Mouse (Mus musculus): ENCODE measurements around the gene Ncor2. TPM values are rescaled to one million over a fixed set of nuclear protein-coding genes. Genes with fewer than 3 reads are reported as not detected.
"Not testable (repeated sequence)": the region's sequence is repeated elsewhere in the genome, so short reads cannot be mapped to it uniquely, and the experiment has no call there.

Gene Ncor2
- polyA plus RNA-seq, 1 experiment from 2014 or later = 36.5 TPM

DNA sequence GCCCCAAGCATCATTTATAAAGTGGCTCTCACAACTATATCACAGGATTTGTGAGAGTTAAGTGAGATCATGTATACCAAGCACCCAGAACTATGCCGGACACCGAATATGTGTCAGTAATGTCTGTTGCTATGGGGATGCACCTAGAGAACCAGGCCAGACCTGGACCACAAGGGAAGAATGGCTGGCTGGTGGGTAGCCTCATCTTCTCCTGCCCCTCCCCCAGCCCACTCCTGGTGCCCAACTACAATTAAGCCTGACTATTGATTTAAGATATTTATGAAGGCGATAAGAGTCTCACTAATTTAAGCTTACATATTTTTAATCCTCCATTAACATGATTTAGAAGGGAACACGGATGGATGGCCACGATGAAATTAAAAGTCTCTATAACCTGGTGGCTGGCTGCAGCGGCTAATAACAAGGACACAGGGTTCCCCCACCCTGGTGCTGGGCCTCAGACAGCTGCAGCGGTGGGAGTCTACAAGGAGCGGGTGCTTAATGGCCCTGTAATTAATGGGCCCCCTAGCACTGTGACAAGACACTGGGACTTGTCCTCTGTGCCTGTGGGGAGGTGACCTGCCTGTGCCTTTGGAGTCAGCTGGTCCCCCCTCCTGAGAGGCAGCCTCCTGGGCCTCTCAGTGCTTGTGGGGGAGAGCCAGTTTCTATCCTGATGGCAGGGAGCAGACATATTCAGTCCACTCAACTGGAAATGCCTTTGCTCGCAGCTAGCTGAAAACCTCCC lies 38.6 kb upstream of the Ncor2 start:
- H3K36me3 ChIP-seq (ENCODE audit: insufficient read depth) = no peaks in the 10 kb centered on the region
- H3K4me1 ChIP-seq (ENCODE audit: insufficient read depth) = peaks cover 12% of the 10 kb centered on the region
- no peaks in the 10 kb centered on the region for H3K27me3 ChIP-seq (ENCODE audit: insufficient read depth, low read length)
- H3K9me3 ChIP-seq (ENCODE audit: low read depth, low read length) = no peaks in the 10 kb centered on the region
- no peak for TF ChIP-seq CTCF (IDR thresholded peaks at IDR 0.05; ENCODE audit: low read depth)
- no peak overlapping the region for H3K9ac ChIP-seq
- H3K4me3 ChIP-seq (ENCODE audit: low read depth, low read length) = no peak overlapping the region
- no peak for ATAC-seq (ENCODE audit: insufficient read depth)
- H3K4me2 ChIP-seq = no peak overlapping the region
- no peak for DNase-seq
- 62% methylated on average over 9 of the region's 9 CpGs for WGBS
- H3K27ac ChIP-seq (ENCODE audit: low read depth) = no peak overlapping the region

DNA sequence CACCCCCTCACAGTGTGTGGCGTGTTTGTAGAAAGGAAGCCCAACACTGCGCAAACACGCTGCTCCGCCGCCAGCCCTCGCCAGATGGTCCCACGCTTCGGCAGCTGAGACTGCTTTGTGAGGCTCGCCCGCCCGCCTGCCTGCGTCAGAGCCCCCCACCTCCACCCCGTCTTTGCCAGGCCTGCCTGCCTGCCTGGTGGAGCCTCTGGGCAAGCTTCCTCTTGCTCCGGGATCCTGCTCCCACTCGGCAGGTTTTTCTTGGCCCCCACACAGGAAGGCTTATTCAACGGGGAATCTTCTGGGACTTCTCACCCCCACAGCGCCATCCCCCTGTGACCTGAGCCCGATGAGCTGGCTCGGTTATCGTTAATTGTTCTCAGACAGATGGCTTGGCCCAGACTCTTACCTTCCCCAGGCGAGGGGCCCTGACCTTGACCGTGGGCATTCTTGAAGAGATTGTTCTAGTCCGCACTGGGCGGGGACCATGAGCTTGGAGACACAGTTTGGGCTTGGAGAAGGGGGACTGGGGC lies 37.0 kb upstream of the Ncor2 start:
- Histone ChIP-seq H3K27ac (ENCODE audit: low read depth) (peak overlapping the region; percentile 82), H3K9ac (peak overlapping the region; percentile 46), H3K4me3 (ENCODE audit: low read depth, low read length) (peak overlapping the region; percentile 21), H3K27me3 (ENCODE audit: insufficient read depth, low read length) (no peaks in the 10 kb centered on the region), H3K4me1 (ENCODE audit: insufficient read depth) (peaks cover 7% of the 10 kb centered on the region; the same call in 1 of the 2 replicates), H3K36me3 (ENCODE audit: insufficient read depth) (no peaks in the 10 kb centered on the region), H3K4me2 (peak overlapping the region; percentile 60), H3K9me3 (ENCODE audit: low read depth, low read length) (no peaks in the 10 kb centered on the region)
- 4% methylated on average over 24 of the region's 24 CpGs for WGBS
- peak; percentile 83 for DNase-seq
- TF ChIP-seq CTCF (IDR thresholded peaks at IDR 0.05; ENCODE audit: low read depth) = no peak
- peak; percentile 85 for ATAC-seq (ENCODE audit: insufficient read depth)

DNA sequence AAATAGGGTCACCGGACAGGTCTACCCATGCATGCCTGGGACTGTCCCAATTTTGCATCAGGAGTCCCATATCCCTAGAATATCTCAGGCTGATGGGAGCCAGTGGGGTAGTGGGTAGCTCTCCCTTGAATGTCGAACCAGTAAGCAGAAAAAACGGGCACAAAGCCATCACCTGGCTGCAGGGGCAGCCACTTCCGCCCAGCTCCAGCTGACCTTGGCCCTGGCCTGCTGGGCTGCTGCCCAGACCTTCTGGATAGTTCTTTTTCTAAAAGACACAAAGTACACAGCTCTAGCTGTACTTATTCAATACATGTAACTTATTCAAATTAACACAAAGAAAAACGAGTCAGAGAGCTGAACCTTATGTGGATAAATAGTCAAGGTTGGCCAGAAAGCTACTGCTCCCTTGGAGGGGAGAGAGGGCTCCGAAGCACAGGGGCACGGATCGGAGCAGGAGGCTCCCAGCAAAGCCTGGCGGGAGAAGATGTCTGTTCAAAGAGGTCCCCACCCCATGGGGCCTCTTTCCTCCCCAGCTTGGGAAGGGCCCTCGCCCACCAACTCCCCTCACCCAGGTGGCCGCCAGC lies 36.4 kb upstream of the Ncor2 start:
- no peaks in the 10 kb centered on the region for H3K36me3 ChIP-seq (ENCODE audit: insufficient read depth)
- peak overlapping the region; percentile 46 for H3K9ac ChIP-seq
- no peaks in the 10 kb centered on the region for H3K27me3 ChIP-seq (ENCODE audit: insufficient read depth, low read length)
- peaks cover 7% of the 10 kb centered on the region; the same call in 1 of the 2 replicates for H3K4me1 ChIP-seq (ENCODE audit: insufficient read depth)
- TF ChIP-seq CTCF (IDR thresholded peaks at IDR 0.05; ENCODE audit: low read depth) = no peak
- no peaks in the 10 kb centered on the region for H3K9me3 ChIP-seq (ENCODE audit: low read depth, low read length)
- H3K27ac ChIP-seq (ENCODE audit: low read depth) = peak overlapping the region; percentile 82
- ATAC-seq (ENCODE audit: insufficient read depth) = peak; percentile 6
- DNase-seq = no peak
- peak overlapping the region; percentile 21 for H3K4me3 ChIP-seq (ENCODE audit: low read depth, low read length)
- H3K4me2 ChIP-seq = peak overlapping the region; percentile 60
- 15% methylated on average over 11 of the region's 11 CpGs for WGBS

- H3K27ac ChIP-seq (ENCODE audit: low read depth) = no peak overlapping the region
Measured at GRCm38 (mm10) chr5:125214064-125214463, 35.0 kb upstream of the Ncor2 start.

DNA sequence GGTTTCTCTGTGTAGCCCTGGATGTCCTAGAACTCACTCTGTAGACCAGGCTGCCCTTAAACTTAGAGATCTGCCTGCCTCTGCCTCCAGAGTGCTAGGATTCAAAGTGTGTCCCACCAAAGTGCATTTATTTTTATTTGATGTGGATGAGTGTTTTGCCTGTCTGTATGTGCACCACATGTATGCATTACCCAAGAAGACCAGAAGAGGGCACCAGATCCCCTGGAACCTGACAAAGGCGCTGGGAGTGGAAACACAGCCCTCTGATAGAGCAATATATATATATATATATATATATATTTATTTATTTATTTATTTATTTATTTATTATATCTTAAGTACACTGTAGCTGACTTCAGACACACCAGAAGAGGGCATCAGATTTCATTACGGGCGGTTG lies 25.9 kb upstream of the Ncor2 start:
- peak; percentile 31; the same call in 1 of the 2 replicates for TF ChIP-seq CTCF (IDR thresholded peaks at IDR 0.05; ENCODE audit: low read depth)
- 83% methylated on average over 3 of the region's 3 CpGs for WGBS
- not testable (repeated sequence) for H3K27ac ChIP-seq (ENCODE audit: low read depth); H3K9me3 ChIP-seq (ENCODE audit: low read depth, low read length); H3K4me3 ChIP-seq (ENCODE audit: low read depth, low read length); H3K27me3 ChIP-seq (ENCODE audit: insufficient read depth, low read length); DNase-seq; H3K4me2 ChIP-seq; H3K36me3 ChIP-seq (ENCODE audit: insufficient read depth); H3K4me1 ChIP-seq (ENCODE audit: insufficient read depth); H3K9ac ChIP-seq; ATAC-seq (ENCODE audit: insufficient read depth)

More at GRCm38 (mm10) chr5:125214064-125214463, 35.0 kb upstream of the Ncor2 start:
- H3K4me2 ChIP-seq = no peak overlapping the region
- no peak for TF ChIP-seq CTCF (IDR thresholded peaks at IDR 0.05; ENCODE audit: low read depth)
- H3K9ac ChIP-seq = no peak overlapping the region
- no peaks in the 10 kb centered on the region for H3K9me3 ChIP-seq (ENCODE audit: low read depth, low read length)
- ATAC-seq (ENCODE audit: insufficient read depth) (no peak), DNase-seq (no peak)
- H3K4me1 ChIP-seq (ENCODE audit: insufficient read depth) = peaks cover 7% of the 10 kb centered on the region; the same call in 1 of the 2 replicates
- H3K27me3 ChIP-seq (ENCODE audit: insufficient read depth, low read length) = no peaks in the 10 kb centered on the region
- H3K36me3 ChIP-seq (ENCODE audit: insufficient read depth) = no peaks in the 10 kb centered on the region
- WGBS = 79% methylated on average over 6 of the region's 6 CpGs
- no peak overlapping the region for H3K4me3 ChIP-seq (ENCODE audit: low read depth, low read length)

- no peak overlapping the region for H3K4me3 ChIP-seq (ENCODE audit: low read depth, low read length)
- H3K4me1 ChIP-seq (ENCODE audit: insufficient read depth) = no peaks in the 10 kb centered on the region
- DNase-seq = no peak
- H3K4me2 ChIP-seq = no peak overlapping the region
- WGBS = 80% methylated on average over 11 of the region's 11 CpGs
- no peaks in the 10 kb centered on the region for H3K36me3 ChIP-seq (ENCODE audit: insufficient read depth)
- no peaks in the 10 kb centered on the region for H3K27me3 ChIP-seq (ENCODE audit: insufficient read depth, low read length)
- no peak overlapping the region for H3K27ac ChIP-seq (ENCODE audit: low read depth)
- ATAC-seq (ENCODE audit: insufficient read depth) = no peak
- TF ChIP-seq CTCF (IDR thresholded peaks at IDR 0.05; ENCODE audit: low read depth) = no peak
- H3K9me3 ChIP-seq (ENCODE audit: low read depth, low read length) = no peaks in the 10 kb centered on the region
- no peak overlapping the region for H3K9ac ChIP-seq
Measured at GRCm38 (mm10) chr5:125204199-125204815, 25.3 kb upstream of the Ncor2 start.

GRCm38 (mm10) chr5:125203759-125204158 lies 24.7 kb upstream of the Ncor2 start:
- DNase-seq = no peak
- no peak overlapping the region for H3K9ac ChIP-seq
- no peak overlapping the region for H3K27ac ChIP-seq (ENCODE audit: low read depth)

More at GRCm38 (mm10) chr5:125203759-125204158, 24.7 kb upstream of the Ncor2 start:
- H3K9me3 ChIP-seq (ENCODE audit: low read depth, low read length) = no peaks in the 10 kb centered on the region
- ATAC-seq (ENCODE audit: insufficient read depth) = no peak
- no peaks in the 10 kb centered on the region for H3K27me3 ChIP-seq (ENCODE audit: insufficient read depth, low read length)
- TF ChIP-seq CTCF (IDR thresholded peaks at IDR 0.05; ENCODE audit: low read depth) = no peak
- 46% methylated on average over 11 of the region's 11 CpGs for WGBS
- H3K4me1 ChIP-seq (ENCODE audit: insufficient read depth) = no peaks in the 10 kb centered on the region
- no peaks in the 10 kb centered on the region for H3K36me3 ChIP-seq (ENCODE audit: insufficient read depth)
- H3K4me3 ChIP-seq (ENCODE audit: low read depth, low read length) = no peak overlapping the region
- no peak overlapping the region for H3K4me2 ChIP-seq

All from lung, embryonic 14.5 days (tissue).